Mouse (Mus musculus) forebrain, embryonic 16.5 days (tissue): ENCODE data around the gene Zfp369. TPM values are rescaled to one million over a fixed set of nuclear protein-coding genes. Genes with fewer than 3 reads are reported as not detected.

Experiments
- ATAC-seq: fragments of 200-750 bp; cut with Nextera tagmentation; 2 replicates; pipeline ENCODE4 v1.8.0; 2017; ENCODE audit warnings: mild to moderate bottlenecking, moderate library complexity
- H3K27ac ChIP-seq: fragments of 300-500 bp; sonication (generic); 2 replicates; pipeline ENCODE4 v1.5.1; 2014; ENCODE audit warnings: low read length, control low read depth
- H3K27me3 ChIP-seq: fragments of 300-500 bp; sonication (generic); replicated peaks from 2 replicates; pipeline ENCODE4 v1.6.1; 2014; ENCODE audit warnings: low read length; ENCODE audit not compliant: control insufficient read depth, insufficient read depth
- H3K36me3 ChIP-seq: fragments of 300-500 bp; sonication (generic); 2 replicates; pipeline ENCODE4 v1.6.1; 2014; ENCODE audit not compliant: control insufficient read depth, insufficient read depth
- H3K4me1 ChIP-seq: fragments of 300-500 bp; sonication (generic); replicated peaks from 2 replicates; pipeline ENCODE4 v1.6.1; 2014; ENCODE audit warnings: low read length; ENCODE audit not compliant: control insufficient read depth, insufficient read depth
- H3K4me2 ChIP-seq: fragments of 300-500 bp; sonication (generic); 2 replicates; pipeline ENCODE4 v1.6.1; 2014; ENCODE audit warnings: mild to moderate bottlenecking, low read length, control low read depth
- H3K4me3 ChIP-seq: fragments of 300-500 bp; sonication (generic); replicated peaks from 2 replicates; pipeline ENCODE4 v1.5.1; 2014; ENCODE audit warnings: mild to moderate bottlenecking, low read length, control low read depth
- H3K9ac ChIP-seq: fragments of 300-500 bp; sonication (generic); replicated peaks from 2 replicates; pipeline ENCODE4 v1.6.1; 2014; ENCODE audit warnings: low read depth, low read length, control low read depth
- H3K9me3 ChIP-seq: fragments of 300-500 bp; sonication (generic); 2 replicates; pipeline ENCODE4 v1.6.1; 2016; ENCODE audit warnings: low read length; ENCODE audit not compliant: control insufficient read depth
- WGBS: fragments of 180-500 bp; shearing (Covaris S2); extraction: QIAGEN DNeasy Blood & Tissue Kit; methylation state at CpG from one replicate; pipeline ENCODE4 v1.1.7; 2014; 5-methylcytosine and 5-hydroxymethylcytosine counted together
- polyA plus RNA-seq: library from polyadenylated mRNA; unstranded; fragments of >200 nt; fragmentation: Nextera tagmentation; extraction: Ambion mirVana; gene quantifications from 2 replicates; pipeline ENCODE4 v1.2.1, GENCODE M21; 2015

The Zfp369 gene
- polyA plus RNA-seq: 20.5 and 21.2 TPM in 2 replicates

DNA sequence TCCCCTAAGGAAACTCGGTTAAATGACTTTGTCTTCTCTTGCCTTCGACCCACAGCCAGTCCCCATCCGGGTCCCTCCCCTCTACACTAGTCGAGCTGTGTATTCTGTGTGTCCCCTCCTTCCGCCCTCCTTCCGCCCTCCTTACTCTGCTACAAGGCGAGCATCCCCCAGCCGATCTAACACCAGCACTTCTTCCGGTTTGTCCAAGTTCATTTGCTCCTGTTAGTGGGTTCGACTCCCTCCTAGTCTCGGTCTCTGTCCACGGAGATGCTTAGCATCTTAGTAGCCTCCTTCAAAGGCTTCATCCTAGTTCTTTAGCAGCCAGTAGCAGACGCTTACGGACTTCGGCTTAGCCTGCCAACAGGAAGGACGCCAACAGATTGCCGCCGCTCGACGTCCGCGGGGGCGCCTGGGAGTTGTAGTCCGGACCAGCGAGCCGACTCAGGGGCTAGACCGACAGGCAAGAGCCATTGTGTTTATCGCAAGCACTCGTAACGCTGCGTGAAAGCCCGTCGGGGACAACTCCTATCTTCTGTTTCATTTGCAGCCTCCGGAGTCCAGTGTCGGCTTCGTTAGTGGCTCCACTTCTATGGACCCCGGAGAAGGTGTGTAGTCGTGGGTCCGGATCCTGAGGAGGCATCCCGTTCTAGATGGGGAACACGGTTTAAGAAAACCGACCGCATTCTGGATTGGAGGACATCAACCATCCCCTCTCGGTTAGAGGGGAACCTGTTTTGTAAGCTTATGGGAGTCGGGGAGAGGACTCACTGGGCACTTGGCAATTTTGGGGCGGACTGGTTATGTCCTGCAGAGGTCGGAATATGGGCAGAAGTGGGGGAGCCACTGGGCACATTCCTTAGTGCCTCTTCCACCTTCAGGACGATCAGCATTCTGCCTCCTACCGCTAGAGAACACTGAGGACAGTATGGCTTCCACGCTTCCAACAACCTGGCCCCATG is at the start of gene Zfp369:
TSS of gene Zfp369 (plus strand) at position 432 of the 959 bp plus-strand sequence.
- H3K36me3 ChIP-seq: peaks cover 5% of the 10 kb centered on the region; the same call in 1 of the 2 replicates

DNA sequence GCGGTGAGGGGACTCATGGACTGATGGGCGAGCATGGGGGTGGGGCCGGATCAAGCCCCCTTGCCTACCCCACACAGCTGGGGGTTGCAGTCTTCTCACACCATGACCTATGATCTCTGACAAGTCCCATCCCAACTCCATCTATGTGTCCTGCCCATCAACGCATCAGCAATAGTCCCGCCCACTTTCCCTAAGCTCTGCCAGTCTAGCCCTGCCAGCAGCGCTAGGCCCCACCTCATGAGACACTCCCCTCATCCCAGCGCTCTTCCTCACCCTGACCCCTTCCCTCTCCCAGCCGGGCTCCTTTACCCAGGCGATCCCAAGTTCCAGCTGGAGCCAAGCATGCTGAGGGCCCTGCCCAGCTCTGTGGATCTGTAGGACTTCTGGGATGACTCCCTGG is 41.4 kb upstream of the Zfp369 start:
- 73% methylated on average over 9 of the region's 9 CpGs for WGBS
- H3K4me2 ChIP-seq: no peak overlapping the region
- H3K4me3 ChIP-seq: no peak overlapping the region
- H3K27me3 ChIP-seq: no peaks in the 10 kb centered on the region
- no peak overlapping the region for H3K9ac ChIP-seq
- H3K27ac ChIP-seq: no peak overlapping the region
- no peaks in the 10 kb centered on the region for H3K36me3 ChIP-seq
- peaks cover 9% of the 10 kb centered on the region for H3K4me1 ChIP-seq
- ATAC-seq: no peak
- 0 out of 2 replicates have a peak, but pooled peaks cover 2% of the 10 kb centered on the region for H3K9me3 ChIP-seq

More for the DNA sequence above, at the start of gene Zfp369:
- peak within 1 kb of the TSS; percentile 82 for H3K4me3 ChIP-seq
- H3K4me2 ChIP-seq: peak within 1 kb of the TSS; percentile 76
- ATAC-seq: peak; percentile 98
- peaks cover 25% of the 10 kb centered on the region for H3K9me3 ChIP-seq
- H3K4me1 ChIP-seq: peaks cover 13% of the 10 kb centered on the region
- H3K27me3 ChIP-seq: no peaks in the 10 kb centered on the region
- under 1% methylated on average over 50 of the region's 50 CpGs for WGBS
- H3K27ac ChIP-seq: peak within 1 kb of the TSS; percentile 94
- H3K9ac ChIP-seq: peak within 1 kb of the TSS; percentile 84

DNA sequence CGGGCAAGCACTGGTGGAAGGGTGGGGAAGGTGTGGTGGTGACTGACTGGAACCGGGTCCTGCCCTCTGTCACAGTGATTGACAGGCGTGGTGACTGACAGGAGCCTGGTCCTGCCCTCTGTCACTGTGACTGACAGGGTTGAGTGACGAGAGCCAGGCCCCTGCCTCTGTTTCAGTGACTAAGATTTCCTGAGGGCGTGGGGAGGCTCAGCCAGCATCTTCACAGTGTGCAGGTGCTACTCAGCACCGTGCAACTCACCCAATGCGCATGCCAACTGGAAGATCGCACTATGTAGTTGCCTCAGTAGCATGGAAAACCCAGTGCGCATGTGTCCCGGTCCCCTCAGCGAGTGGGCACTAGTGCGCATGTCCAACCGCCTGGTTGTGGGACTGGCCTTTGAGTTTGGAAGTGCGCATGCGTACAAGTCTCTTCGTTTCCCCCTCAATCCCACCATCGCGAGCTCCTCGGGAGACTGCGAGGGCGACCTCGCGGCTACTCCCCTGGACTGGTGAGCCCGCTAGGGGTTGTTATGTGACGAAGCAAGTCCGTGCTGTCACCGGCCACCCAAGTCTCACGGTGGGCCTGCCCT is 38.0 kb upstream of the Zfp369 start:
- peak; percentile 96 for ATAC-seq
- H3K4me2 ChIP-seq: peak overlapping the region; percentile 100
- peak overlapping the region; percentile 75 for H3K9ac ChIP-seq
- H3K27ac ChIP-seq: peak overlapping the region; percentile 98
- peaks cover 14% of the 10 kb centered on the region for H3K4me1 ChIP-seq
- no peaks in the 10 kb centered on the region for H3K27me3 ChIP-seq
- H3K9me3 ChIP-seq: peaks cover 5% of the 10 kb centered on the region; the same call in 1 of the 2 replicates
- WGBS: under 1% methylated on average over 28 of the region's 28 CpGs
- H3K36me3 ChIP-seq: no peaks in the 10 kb centered on the region
- H3K4me3 ChIP-seq: peak overlapping the region; percentile 86

DNA sequence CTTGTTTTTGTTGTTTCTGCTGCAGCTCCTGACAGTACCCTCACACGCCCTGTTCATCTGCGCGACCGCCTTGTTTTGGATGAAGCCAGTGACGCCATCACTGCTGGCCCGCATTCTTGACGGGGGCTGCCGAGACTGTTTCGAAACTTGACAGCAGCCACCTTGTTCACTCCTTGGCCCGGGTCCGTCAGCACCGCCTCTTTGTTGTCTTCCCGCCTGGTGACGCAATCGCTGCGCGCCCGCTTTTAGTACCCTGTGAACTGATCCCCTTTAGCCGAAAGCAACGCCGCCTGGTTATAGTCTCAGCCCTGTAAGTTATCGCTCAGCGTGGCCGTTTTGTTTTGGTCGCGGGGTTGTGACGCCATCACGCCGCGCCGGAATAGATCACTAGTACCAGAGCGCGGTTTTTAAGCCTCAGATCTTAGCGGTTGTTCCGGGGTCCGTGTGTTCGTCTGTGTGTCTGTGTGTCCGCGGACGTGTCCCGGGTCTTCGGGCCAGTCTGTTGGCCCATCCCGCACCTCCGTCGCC is 37.5 kb upstream of the Zfp369 start:
- peaks cover 10% of the 10 kb centered on the region; the same call in 1 of the 2 replicates for H3K9me3 ChIP-seq
- peak overlapping the region; percentile 86 for H3K4me3 ChIP-seq
- peak overlapping the region; percentile 75 for H3K9ac ChIP-seq
- peak; percentile 81 for ATAC-seq
- H3K36me3 ChIP-seq: no peaks in the 10 kb centered on the region; the same call in 1 of the 2 replicates
- H3K4me1 ChIP-seq: peaks cover 14% of the 10 kb centered on the region
- H3K27ac ChIP-seq: peak overlapping the region; percentile 98
- WGBS: under 1% methylated on average over 41 of the region's 45 CpGs
- H3K27me3 ChIP-seq: no peaks in the 10 kb centered on the region
- peak overlapping the region; percentile 100 for H3K4me2 ChIP-seq

DNA sequence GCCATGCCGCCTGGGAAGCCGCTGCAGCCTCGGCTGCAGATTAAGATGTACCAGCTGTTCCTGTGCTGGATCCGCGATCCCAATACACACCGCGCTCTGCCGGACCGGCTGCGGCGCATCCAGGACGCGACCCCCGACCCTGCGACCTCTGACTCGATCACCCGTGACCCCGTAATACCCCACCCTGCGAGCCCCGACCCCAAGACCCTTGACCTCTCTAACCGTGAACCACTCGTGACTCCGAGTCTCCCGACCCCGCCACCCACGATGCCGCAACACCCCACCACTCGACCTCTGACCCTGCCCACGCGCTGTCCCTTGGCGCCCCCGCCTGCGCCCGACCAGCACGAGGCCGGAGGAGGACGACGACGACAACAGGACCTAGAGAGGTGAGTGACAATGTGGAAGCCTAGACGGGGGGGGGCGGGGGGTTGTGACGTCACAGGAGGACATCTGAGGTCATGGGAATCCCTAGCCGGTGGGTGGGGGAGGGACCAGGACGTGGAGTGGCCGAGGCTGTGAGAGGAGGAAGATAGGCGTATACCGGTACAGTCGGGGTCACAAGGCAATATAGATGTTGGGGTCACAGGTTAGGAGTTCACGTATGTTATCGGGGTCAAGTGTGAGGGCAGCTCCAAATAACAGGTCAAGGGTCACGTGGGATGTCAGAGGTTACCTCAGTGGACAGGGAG is 36.8 kb upstream of the Zfp369 start:
- H3K27me3 ChIP-seq: no peaks in the 10 kb centered on the region
- no peaks in the 10 kb centered on the region; the same call in 1 of the 2 replicates for H3K36me3 ChIP-seq
- H3K9ac ChIP-seq: peak overlapping the region; percentile 75
- 4% methylated on average over 46 of the region's 51 CpGs for WGBS
- ATAC-seq: no peak
- H3K9me3 ChIP-seq: peaks cover 11% of the 10 kb centered on the region; the same call in 1 of the 2 replicates
- peak overlapping the region; percentile 100 for H3K4me2 ChIP-seq
- peak overlapping the region; percentile 98 for H3K27ac ChIP-seq
- peak overlapping the region; percentile 86 for H3K4me3 ChIP-seq
- peaks cover 14% of the 10 kb centered on the region for H3K4me1 ChIP-seq

DNA sequence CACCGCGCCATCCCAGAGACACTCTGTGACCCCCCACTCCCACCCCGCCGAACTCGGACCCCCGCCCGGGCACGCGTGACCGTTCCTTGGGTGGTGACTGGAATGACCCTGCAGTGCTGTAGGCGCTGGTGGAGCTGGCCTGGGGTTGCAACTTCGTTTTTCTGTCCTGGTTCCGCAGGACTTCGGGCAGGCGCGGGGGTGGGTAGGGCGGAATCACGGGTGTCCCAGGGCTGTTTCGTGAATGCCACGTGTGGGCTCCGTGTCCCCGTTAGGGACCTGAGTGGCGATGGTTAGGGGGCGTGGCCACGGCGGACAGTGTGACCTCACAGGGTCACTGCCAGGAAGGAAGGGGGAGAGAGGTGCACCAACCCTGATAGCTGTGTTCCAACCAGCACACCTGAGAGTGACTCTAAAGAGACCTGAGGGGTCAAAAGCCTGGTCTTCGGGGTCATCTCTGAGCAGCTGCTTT is 36.3 kb upstream of the Zfp369 start:
- WGBS: 47% methylated on average over 27 of the region's 27 CpGs
- H3K9me3 ChIP-seq: peaks cover 10% of the 10 kb centered on the region; the same call in 1 of the 2 replicates
- no peaks in the 10 kb centered on the region; the same call in 1 of the 2 replicates for H3K36me3 ChIP-seq
- H3K4me3 ChIP-seq: peak overlapping the region; percentile 86
- peaks cover 14% of the 10 kb centered on the region for H3K4me1 ChIP-seq
- H3K27ac ChIP-seq: no peak overlapping the region
- H3K9ac ChIP-seq: no peak overlapping the region
- no peaks in the 10 kb centered on the region for H3K27me3 ChIP-seq
- H3K4me2 ChIP-seq: peak overlapping the region; percentile 100
- ATAC-seq: no peak

DNA sequence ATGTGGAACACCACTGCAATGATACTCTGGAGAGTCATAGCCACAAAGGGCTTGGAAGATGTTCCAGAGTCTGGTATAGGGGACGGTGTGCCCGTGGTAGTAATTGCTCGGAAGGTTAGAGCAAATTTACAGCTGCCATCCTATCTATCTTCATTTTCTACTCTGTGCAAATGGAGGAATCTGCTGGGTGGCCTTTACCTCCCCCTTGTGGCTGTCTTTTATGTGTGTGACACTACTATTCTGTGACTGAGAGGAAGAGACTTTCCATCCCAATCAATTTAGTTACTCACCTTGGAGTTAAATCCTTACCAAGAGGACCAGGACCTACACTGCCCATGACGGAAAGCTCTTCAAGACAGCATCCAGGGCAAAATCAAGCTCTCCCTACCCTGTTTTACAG is 35.3 kb upstream of the Zfp369 start:
- no peak for ATAC-seq

DNA sequence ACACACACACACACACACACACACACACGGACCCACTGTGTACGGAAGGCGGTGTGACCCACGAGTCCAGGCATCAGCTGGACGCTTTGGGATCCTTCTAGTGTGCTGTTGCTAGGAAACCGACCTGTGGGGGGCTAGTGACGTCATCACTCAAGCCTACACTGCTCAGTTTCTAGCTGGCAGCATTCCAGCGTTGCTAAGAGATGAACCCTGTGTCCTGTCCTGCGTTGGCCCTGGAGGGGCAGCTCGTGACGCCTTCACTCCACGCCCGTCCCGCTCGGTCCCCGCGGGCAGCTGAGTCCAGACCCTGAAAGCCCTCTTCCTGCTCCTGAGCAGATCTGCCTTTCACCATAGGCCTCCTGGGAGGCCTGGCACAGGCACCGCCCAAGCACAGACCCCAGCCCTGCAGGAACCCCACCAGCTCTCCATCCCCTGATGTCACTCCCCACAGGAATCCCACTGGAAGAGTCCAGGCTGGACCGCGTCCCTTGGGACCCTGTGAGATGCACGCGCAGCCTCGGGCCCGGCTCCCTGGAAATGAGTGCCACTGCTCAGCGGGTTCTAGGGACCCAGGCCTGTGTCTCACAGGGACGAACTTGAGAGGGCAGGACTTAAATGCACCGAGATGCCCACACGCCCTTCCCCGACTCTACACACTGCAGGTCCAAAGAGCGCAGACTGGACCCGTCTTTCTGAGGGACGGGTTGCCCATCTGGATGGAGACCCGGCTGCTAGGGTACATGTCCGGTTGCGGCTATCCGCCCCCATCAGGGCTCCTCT is 20.2 kb upstream of the Zfp369 start:
- peaks cover 14% of the 10 kb centered on the region for H3K36me3 ChIP-seq
- WGBS: 25% methylated on average over 36 of the region's 36 CpGs
- H3K4me1 ChIP-seq: no peaks in the 10 kb centered on the region
- peak overlapping the region; percentile 39 for H3K4me2 ChIP-seq
- ATAC-seq: peak; percentile 75
- H3K9me3 ChIP-seq: peaks cover 46% of the 10 kb centered on the region
- no peak overlapping the region for H3K27ac ChIP-seq
- H3K9ac ChIP-seq: no peak overlapping the region
- H3K4me3 ChIP-seq: peak overlapping the region; percentile 28
- no peaks in the 10 kb centered on the region for H3K27me3 ChIP-seq

More for the DNA sequence above, 35.3 kb upstream of the Zfp369 start:
- Histone ChIP-seq H3K27me3 (no peaks in the 10 kb centered on the region), H3K4me2 (no peak overlapping the region), H3K4me1 (peaks cover 14% of the 10 kb centered on the region), H3K9ac (no peak overlapping the region), H3K27ac (no peak overlapping the region), H3K36me3 (no peaks in the 10 kb centered on the region; the same call in 1 of the 2 replicates), H3K9me3 (peaks cover 11% of the 10 kb centered on the region; the same call in 1 of the 2 replicates), H3K4me3 (no peak overlapping the region)
- WGBS: 98% methylated on average over 4 of the region's 4 CpGs
